Mouse (Mus musculus): ENCODE measurements around the gene Icmt.

GRCm38 (mm10) chr4:152250615-152251014 is 46.4 kb upstream of the Icmt start:
- no peak for TF ChIP-seq EP300 (IDR thresholded peaks at IDR 0.05; ENCODE audit: low read depth)
- TF ChIP-seq CTCF (IDR thresholded peaks at IDR 0.05; ENCODE audit: low read depth), result no peak

All from liver, embryonic 14.5 days (tissue).